Mouse (Mus musculus) cerebellum, adult 11 months (tissue): ENCODE measurements at regions not wholly inside any gene's neighbourhood (a gene's known extent, or its start where the extent isn't known, plus 50 kb on each side); places are given as distances from the start of the nearest gene placed in this dataset.

Experiments
- DNase-seq: peaks from one replicate; pipeline ENCODE4 v3.0.0; 2022

- no peak for DNase-seq
These were observed 56.2 kb downstream of the Gm379 start for GRCm38 (mm10) chrX:108608446-108608845.

GRCm38 (mm10) chrX:108599906-108600468 lies 64.7 kb downstream of the Gm379 start:
- DNase-seq = no peak

GRCm38 (mm10) chrX:108561977-108562376 lies 102.7 kb downstream of the Gm379 start:
- DNase-seq = no peak

GRCm38 (mm10) chrX:108543149-108543548 lies 121.5 kb downstream of the Gm379 start:
- DNase-seq = no peak

- DNase-seq = no peak
These were observed 123.3 kb downstream of the Gm379 start for GRCm38 (mm10) chrX:108541410-108541809.

- peak; percentile 27 for DNase-seq
These were observed 127.7 kb downstream of the Gm379 start for GRCm38 (mm10) chrX:108536995-108537394.
